Mouse (Mus musculus): Measurements from ENCODE around the gene E2f4. TPM values are rescaled to one million over a fixed set of nuclear protein-coding genes. Genes with fewer than 3 reads are reported as not detected.
A peak's percentile ranks its signal among the peaks of the same experiment; 100 is the strongest.

E2f4 gene
- polyA plus RNA-seq, 1 experiment from 2014 or later, result 120 TPM

GRCm38 (mm10) chr8:105275840-105276239 is 21.6 kb upstream of the E2f4 start, which contains the start of gene Nol3:
Gene Nol3 (plus strand): TSS chr8:105276140.
- WGBS, result 5% methylated on average over 10 of the region's 10 CpGs
- Histone ChIP-seq H3K27ac (peak within 1 kb of the TSS; percentile 30), H3K4me3 (peak within 1 kb of the TSS; percentile 55), H3K9me3 (no peaks in the 10 kb centered on the region), H3K36me3 (peaks cover 10% of the 10 kb centered on the region; the same call in 1 of the 2 replicates), H3K4me1 (replicated peaks) (peaks cover 34% of the 10 kb centered on the region), H3K27me3 (ENCODE audit: insufficient read depth, poor library complexity, severe bottlenecking) (peaks cover 100% of the 10 kb centered on the region)
- no peak for DNase-seq (ENCODE audit: low spot score)

- H3K9me3 ChIP-seq, result no peaks in the 10 kb centered on the region
- peaks cover 32% of the 10 kb centered on the region for H3K4me1 ChIP-seq (replicated peaks)
- peaks cover 14% of the 10 kb centered on the region for H3K36me3 ChIP-seq
- WGBS, result 4% methylated on average over 30 of the region's 30 CpGs
- peak overlapping the region; percentile 30 for H3K27ac ChIP-seq
- peaks cover 100% of the 10 kb centered on the region for H3K27me3 ChIP-seq (ENCODE audit: insufficient read depth, poor library complexity, severe bottlenecking)
- peak overlapping the region; percentile 55 for H3K4me3 ChIP-seq
- peak; percentile 66 for DNase-seq (ENCODE audit: low spot score)
Observed at GRCm38 (mm10) chr8:105276292-105277120, 21.0 kb upstream of the E2f4 start.

DNA sequence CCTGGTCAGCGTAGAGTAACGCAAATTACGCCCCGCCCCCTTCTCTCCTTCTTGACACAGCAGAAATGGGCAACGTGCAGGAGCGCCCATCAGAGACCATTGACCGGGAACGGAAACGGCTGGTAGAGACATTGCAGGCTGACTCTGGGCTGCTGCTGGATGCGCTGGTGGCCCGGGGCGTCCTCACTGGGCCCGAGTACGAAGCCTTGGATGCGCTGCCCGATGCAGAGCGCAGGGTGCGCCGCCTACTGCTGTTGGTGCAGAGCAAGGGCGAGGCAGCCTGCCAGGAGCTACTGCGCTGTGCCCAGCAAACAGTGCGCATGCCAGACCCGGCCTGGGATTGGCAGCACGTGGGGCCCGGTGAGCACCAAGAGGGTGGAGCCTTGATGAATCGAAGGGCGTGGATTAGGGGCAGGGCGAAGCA is 18.5 kb upstream of the E2f4 start:
- H3K4me3 ChIP-seq, result peak overlapping the region; percentile 34
- peaks cover 34% of the 10 kb centered on the region for H3K4me1 ChIP-seq (replicated peaks)
- no peak for DNase-seq (ENCODE audit: low spot score)
- no peak overlapping the region for H3K27ac ChIP-seq
- peaks cover 38% of the 10 kb centered on the region for H3K36me3 ChIP-seq
- no peaks in the 10 kb centered on the region for H3K9me3 ChIP-seq
- 2% methylated on average over 28 of the region's 28 CpGs for WGBS
- peaks cover 100% of the 10 kb centered on the region for H3K27me3 ChIP-seq (ENCODE audit: insufficient read depth, poor library complexity, severe bottlenecking)

DNA sequence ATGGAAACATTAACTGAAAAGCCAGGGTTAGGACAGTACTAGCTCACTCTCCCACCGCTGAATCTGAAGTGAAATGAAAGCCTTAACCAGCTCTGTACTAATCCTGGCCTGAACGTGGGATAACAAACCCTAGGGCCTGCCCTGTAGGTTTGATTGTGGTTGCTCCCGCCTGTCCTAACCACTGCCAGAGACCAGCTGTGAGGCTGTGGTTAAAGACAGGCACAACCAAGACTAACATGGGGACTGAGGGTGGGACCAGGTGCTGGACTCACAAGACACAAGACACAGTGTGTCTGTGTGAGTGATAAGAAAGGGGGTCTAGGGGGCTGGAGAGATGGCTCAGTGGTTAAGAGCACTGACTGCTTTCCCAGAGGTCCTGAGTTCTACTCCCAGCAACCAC is 16.9 kb upstream of the E2f4 start:
- Histone ChIP-seq H3K36me3 (peaks cover 51% of the 10 kb centered on the region), H3K4me1 (replicated peaks) (peaks cover 34% of the 10 kb centered on the region), H3K27ac (no peak overlapping the region), H3K27me3 (ENCODE audit: insufficient read depth, poor library complexity, severe bottlenecking) (peaks cover 97% of the 10 kb centered on the region), H3K4me3 (no peak overlapping the region), H3K9me3 (no peaks in the 10 kb centered on the region)
- no peak for DNase-seq (ENCODE audit: low spot score)
- 60% methylated on average over 3 of the region's 3 CpGs for WGBS

GRCm38 (mm10) chr8:105281821-105282220 is 15.6 kb upstream of the E2f4 start:
- H3K36me3 ChIP-seq, result peaks cover 56% of the 10 kb centered on the region
- H3K4me1 ChIP-seq (replicated peaks), result peaks cover 28% of the 10 kb centered on the region
- H3K27ac ChIP-seq, result no peak overlapping the region
- H3K9me3 ChIP-seq, result no peaks in the 10 kb centered on the region
- WGBS, result 91% methylated on average over 12 of the region's 12 CpGs
- DNase-seq (ENCODE audit: low spot score), result no peak
- no peak overlapping the region for H3K4me3 ChIP-seq
- peaks cover 93% of the 10 kb centered on the region for H3K27me3 ChIP-seq (ENCODE audit: insufficient read depth, poor library complexity, severe bottlenecking)

GRCm38 (mm10) chr8:105282239-105282638 is 15.2 kb upstream of the E2f4 start:
- Histone ChIP-seq H3K9me3 (no peaks in the 10 kb centered on the region), H3K4me1 (replicated peaks) (peaks cover 29% of the 10 kb centered on the region), H3K27me3 (ENCODE audit: insufficient read depth, poor library complexity, severe bottlenecking) (peaks cover 89% of the 10 kb centered on the region), H3K4me3 (no peak overlapping the region), H3K27ac (no peak overlapping the region), H3K36me3 (peaks cover 56% of the 10 kb centered on the region)
- WGBS, result 84% methylated on average over 4 of the region's 4 CpGs
- DNase-seq (ENCODE audit: low spot score), result no peak

DNA sequence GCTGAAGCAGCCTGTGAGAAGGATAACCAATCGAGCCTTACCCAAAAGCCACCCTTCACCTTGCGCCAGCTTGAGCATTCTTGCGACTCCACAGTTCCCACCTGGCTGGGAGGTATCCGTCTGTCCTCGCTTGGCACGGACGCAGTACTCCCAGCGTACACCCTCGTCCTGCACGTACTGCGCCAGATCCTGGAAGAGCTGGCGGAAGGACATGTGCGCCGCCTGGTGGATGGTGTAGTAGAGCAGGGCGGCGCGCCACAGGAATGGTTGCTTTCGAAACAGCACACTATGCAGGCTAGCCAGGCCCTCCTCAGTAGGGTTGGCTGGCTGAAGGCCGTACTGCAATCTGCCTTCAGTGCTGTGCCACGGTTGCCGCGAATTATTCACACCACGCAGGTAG is 14.4 kb upstream of the E2f4 start:
- H3K27me3 ChIP-seq (ENCODE audit: insufficient read depth, poor library complexity, severe bottlenecking), result peaks cover 81% of the 10 kb centered on the region
- no peak for DNase-seq (ENCODE audit: low spot score)
- H3K4me3 ChIP-seq, result no peak overlapping the region
- peaks cover 36% of the 10 kb centered on the region for H3K4me1 ChIP-seq (replicated peaks)
- H3K27ac ChIP-seq, result no peak overlapping the region
- peaks cover 56% of the 10 kb centered on the region for H3K36me3 ChIP-seq
- H3K9me3 ChIP-seq, result no peaks in the 10 kb centered on the region
- 24% methylated on average over 23 of the region's 23 CpGs for WGBS

GRCm38 (mm10) chr8:105285514-105285913 is 11.9 kb upstream of the E2f4 start:
- 44% methylated on average over 12 of the region's 12 CpGs for WGBS
- DNase-seq (ENCODE audit: low spot score), result no peak
- H3K4me1 ChIP-seq (replicated peaks), result peaks cover 51% of the 10 kb centered on the region
- H3K27me3 ChIP-seq (ENCODE audit: insufficient read depth, poor library complexity, severe bottlenecking), result peaks cover 66% of the 10 kb centered on the region
- H3K9me3 ChIP-seq, result no peaks in the 10 kb centered on the region
- H3K36me3 ChIP-seq, result peaks cover 49% of the 10 kb centered on the region
- no peak overlapping the region for H3K4me3 ChIP-seq
- no peak overlapping the region for H3K27ac ChIP-seq

DNA sequence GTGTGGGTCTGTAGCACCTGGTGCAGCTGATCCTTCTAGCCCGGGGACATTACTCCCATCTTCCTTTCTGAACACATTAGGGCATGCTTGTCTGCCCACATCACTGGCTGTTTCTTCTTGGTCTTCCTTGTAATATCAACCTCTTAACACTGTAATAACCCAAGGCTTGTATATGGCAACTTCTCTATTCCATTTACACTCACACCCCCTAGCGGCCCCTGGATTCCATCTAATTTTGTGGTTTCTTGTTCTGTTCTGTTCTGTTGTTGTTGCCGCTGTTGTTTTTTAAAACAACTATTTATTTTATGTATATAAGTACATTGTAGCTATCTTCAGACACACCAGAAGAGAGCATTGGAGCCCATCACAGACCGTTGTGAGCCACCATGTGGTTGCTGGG is 10.6 kb upstream of the E2f4 start:
- H3K9me3 ChIP-seq, result no peaks in the 10 kb centered on the region
- DNase-seq (ENCODE audit: low spot score), result no peak
- WGBS, result 88% methylated on average over 4 of the region's 4 CpGs
- peaks cover 57% of the 10 kb centered on the region for H3K4me1 ChIP-seq (replicated peaks)
- H3K4me3 ChIP-seq, result no peak overlapping the region
- no peak overlapping the region for H3K27ac ChIP-seq
- H3K27me3 ChIP-seq (ENCODE audit: insufficient read depth, poor library complexity, severe bottlenecking), result peaks cover 61% of the 10 kb centered on the region
- peaks cover 39% of the 10 kb centered on the region for H3K36me3 ChIP-seq

GRCm38 (mm10) chr8:105288231-105288630 is 9.2 kb upstream of the E2f4 start:
- peaks cover 54% of the 10 kb centered on the region for H3K4me1 ChIP-seq (replicated peaks)
- peak overlapping the region; percentile 54 for H3K4me3 ChIP-seq
- 87% methylated on average over 5 of the region's 5 CpGs for WGBS
- peaks cover 54% of the 10 kb centered on the region for H3K27me3 ChIP-seq (ENCODE audit: insufficient read depth, poor library complexity, severe bottlenecking)
- 0 out of 2 replicates have a peak overlapping the region, but pooled peaks have one; percentile 91 for H3K27ac ChIP-seq
- H3K36me3 ChIP-seq, result peaks cover 25% of the 10 kb centered on the region
- no peak for DNase-seq (ENCODE audit: low spot score)
- H3K9me3 ChIP-seq, result no peaks in the 10 kb centered on the region

GRCm38 (mm10) chr8:105288958-105289732 is 8.3 kb upstream of the E2f4 start:
- Histone ChIP-seq H3K4me3 (peak overlapping the region; percentile 54), H3K27me3 (ENCODE audit: insufficient read depth, poor library complexity, severe bottlenecking) (peaks cover 50% of the 10 kb centered on the region), H3K27ac (peak overlapping the region; percentile 91), H3K4me1 (replicated peaks) (peaks cover 54% of the 10 kb centered on the region), H3K36me3 (peaks cover 18% of the 10 kb centered on the region), H3K9me3 (no peaks in the 10 kb centered on the region)
- DNase-seq (ENCODE audit: low spot score), result peak; percentile 95
- under 1% methylated on average over 53 of the region's 53 CpGs for WGBS

GRCm38 (mm10) chr8:105289805-105290460 is 7.5 kb upstream of the E2f4 start, which contains the start of gene 4931428F04Rik:
Gene 4931428F04Rik (minus strand): TSS chr8:105289864.
- peaks cover 54% of the 10 kb centered on the region for H3K4me1 ChIP-seq (replicated peaks)
- peak; percentile 71 for DNase-seq (ENCODE audit: low spot score)
- H3K9me3 ChIP-seq, result no peaks in the 10 kb centered on the region
- peaks cover 12% of the 10 kb centered on the region for H3K36me3 ChIP-seq
- peak within 1 kb of the TSS; percentile 54 for H3K4me3 ChIP-seq
- 2% methylated on average over 43 of the region's 43 CpGs for WGBS
- H3K27ac ChIP-seq, result peak within 1 kb of the TSS; percentile 91
- H3K27me3 ChIP-seq (ENCODE audit: insufficient read depth, poor library complexity, severe bottlenecking), result peaks cover 45% of the 10 kb centered on the region
